Mouse (Mus musculus) midbrain, embryonic 11.5 days (tissue): ENCODE data around the gene Ncoa4. TPM values are rescaled to one million over a fixed set of nuclear protein-coding genes. Genes with fewer than 3 reads are reported as not detected.
"Not testable (repeated sequence)": the region's sequence is repeated elsewhere in the genome, so short reads cannot be mapped to it uniquely, and the experiment has no call there.

Source experiments
- ATAC-seq: fragments of 200-750 bp; cut with Nextera tagmentation; 2 replicates; pipeline ENCODE4 v1.8.0; 2017; ENCODE audit warnings: moderate TSS enrichment, moderate library complexity; ENCODE audit not compliant: low FRiP score
- DNase-seq: peaks from one replicate; pipeline ENCODE4 v3.0.0; 2015; ENCODE audit warnings: low spot score; ENCODE audit errors: missing footprints
- H3K27ac ChIP-seq: fragments of 300-500 bp; sonication (generic); 2 replicates; pipeline ENCODE4 v1.5.1; 2014; ENCODE audit warnings: low read depth, low read length
- H3K27me3 ChIP-seq: fragments of 300-500 bp; sonication (generic); 2 replicates; pipeline ENCODE4 v1.6.1; 2014; ENCODE audit warnings: mild to moderate bottlenecking, low read length, moderate library complexity, mixed read lengths; ENCODE audit not compliant: control insufficient read depth, insufficient read depth
- H3K36me3 ChIP-seq: fragments of 300-500 bp; sonication (generic); 2 replicates; pipeline ENCODE4 v1.6.1; 2014; ENCODE audit warnings: mild to moderate bottlenecking, low read length, moderate library complexity, mixed read lengths; ENCODE audit not compliant: control insufficient read depth, insufficient read depth
- H3K4me1 ChIP-seq: fragments of 300-500 bp; sonication (generic); 2 replicates; pipeline ENCODE4 v1.6.1; 2014; ENCODE audit warnings: low read length; ENCODE audit not compliant: control insufficient read depth, insufficient read depth
- H3K4me2 ChIP-seq: fragments of 300-500 bp; sonication (generic); 2 replicates; pipeline ENCODE4 v1.6.1; 2014; ENCODE audit warnings: mild to moderate bottlenecking, moderate library complexity
- H3K4me3 ChIP-seq: fragments of 300-500 bp; sonication (generic); 2 replicates; pipeline ENCODE4 v1.5.1; 2014; ENCODE audit warnings: low read depth, low read length
- H3K9ac ChIP-seq: fragments of 300-500 bp; sonication (generic); 2 replicates; pipeline ENCODE4 v1.6.1; 2014; ENCODE audit warnings: low read length
- H3K9me3 ChIP-seq: fragments of 300-500 bp; sonication (generic); 2 replicates; pipeline ENCODE4 v1.6.1; 2016; ENCODE audit warnings: low read length; ENCODE audit not compliant: control insufficient read depth
- WGBS: fragments of 180-500 bp; shearing (Covaris S2); extraction: QIAGEN DNeasy Blood & Tissue Kit; methylation state at CpG from one replicate; pipeline ENCODE4 v1.1.7; 2014; 5-methylcytosine and 5-hydroxymethylcytosine counted together
- polyA plus RNA-seq: library from polyadenylated mRNA; unstranded; fragments of >200 nt; fragmentation: Nextera tagmentation; extraction: Ambion mirVana; gene quantifications from 2 replicates; pipeline ENCODE4 v1.2.1, GENCODE M21; 2014

Gene Ncoa4
- polyA plus RNA-seq, 1 experiment from 2014 or later: 106 TPM

DNA sequence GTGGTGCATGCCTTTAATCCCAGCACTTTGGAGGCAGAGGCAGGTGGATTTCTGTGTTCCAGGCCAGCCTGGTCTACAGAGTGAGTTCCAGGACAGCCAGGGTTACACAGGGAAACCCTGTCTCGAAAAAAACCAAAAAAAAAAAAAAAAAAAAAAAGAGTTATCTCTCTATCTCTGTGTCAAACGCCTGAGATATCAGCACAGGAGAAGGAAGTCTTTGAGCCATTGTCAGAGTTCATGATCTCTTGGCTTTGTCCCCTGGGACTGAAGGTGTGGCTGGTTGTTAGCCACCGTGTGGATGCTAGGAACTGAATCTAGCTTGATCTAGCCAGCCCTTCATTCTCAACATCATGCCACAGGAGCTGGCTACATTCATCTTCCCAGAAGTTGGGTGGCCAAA, 23.2 kb upstream of the Ncoa4 start:
- H3K9ac ChIP-seq, DNase-seq, ATAC-seq, H3K27ac ChIP-seq, H3K4me2 ChIP-seq, H3K4me3 ChIP-seq, H3K27me3 ChIP-seq, H3K9me3 ChIP-seq, H3K4me1 ChIP-seq, H3K36me3 ChIP-seq: not testable (repeated sequence)
- whole genome bisulfite sequencing: 81% methylated on average over 3 of the region's 3 CpGs

DNA sequence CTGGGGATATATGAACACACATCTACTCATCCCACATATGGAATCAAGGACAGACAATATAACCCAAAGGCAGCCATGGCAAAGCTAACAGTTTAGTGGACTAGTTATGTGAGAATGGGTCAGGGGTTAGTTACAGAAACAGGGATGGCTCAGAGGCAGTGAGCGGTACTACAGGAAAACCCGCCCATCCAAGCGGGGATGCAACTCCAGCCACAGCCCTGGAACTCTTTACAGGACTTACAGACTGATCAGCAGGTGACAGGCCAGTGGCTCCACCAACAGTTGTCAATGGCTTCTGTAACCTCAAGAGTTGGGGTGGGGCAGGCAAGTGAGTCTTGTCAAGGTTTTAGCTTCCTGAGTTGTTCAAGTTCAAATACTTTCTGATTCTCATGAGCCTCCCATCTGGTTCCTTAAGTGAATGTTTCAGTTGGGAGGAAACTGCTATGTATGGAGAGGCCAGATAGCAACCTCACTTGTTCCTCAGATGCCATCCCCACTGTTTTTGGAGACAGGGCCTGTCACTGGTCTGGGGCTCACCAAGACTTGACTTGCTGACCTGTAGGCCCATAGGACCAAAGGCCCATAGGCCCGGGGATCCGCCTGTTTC, 19.2 kb upstream of the Ncoa4 start:
- Histone ChIP-seq H3K9me3 (no peaks in the 10 kb centered on the region), H3K4me2 (no peak overlapping the region), H3K27me3 (no peaks in the 10 kb centered on the region), H3K4me1 (no peaks in the 10 kb centered on the region), H3K27ac (no peak overlapping the region), H3K4me3 (no peak overlapping the region), H3K9ac (no peak overlapping the region), H3K36me3 (no peaks in the 10 kb centered on the region)
- DNase-seq (no peak), ATAC-seq (no peak)
- 79% methylated on average over 5 of the region's 5 CpGs for WGBS

DNA sequence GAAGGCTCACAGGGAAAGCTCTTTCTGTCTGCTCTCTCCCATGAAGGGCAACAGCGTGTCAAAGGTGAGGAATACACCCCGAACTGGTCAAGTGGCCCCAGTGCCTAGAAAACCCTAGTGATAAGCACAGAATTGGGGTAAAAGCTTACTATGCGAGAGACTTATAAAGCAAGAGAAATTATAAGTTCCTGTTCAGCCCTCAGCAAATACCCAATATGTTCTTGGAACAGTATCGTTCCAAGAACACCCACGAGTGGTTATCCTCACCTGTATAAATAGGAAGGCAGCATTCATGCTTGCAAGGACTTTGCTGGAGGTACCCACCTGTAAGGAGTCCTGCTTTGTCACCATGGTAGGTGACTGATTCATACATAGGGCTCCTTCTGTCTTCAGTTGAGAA, 17.9 kb upstream of the Ncoa4 start, which contains the start of gene Msmb:
TSS of gene Msmb (plus strand) at position 301 of the 400 bp plus-strand sequence.
- no peak within 1 kb of the TSS for H3K4me3 ChIP-seq
- H3K4me1 ChIP-seq: no peaks in the 10 kb centered on the region
- no peak within 1 kb of the TSS for H3K27ac ChIP-seq
- ATAC-seq: no peak
- H3K36me3 ChIP-seq: no peaks in the 10 kb centered on the region
- H3K4me2 ChIP-seq: no peak within 1 kb of the TSS
- H3K9ac ChIP-seq: no peak within 1 kb of the TSS
- DNase-seq: no peak
- WGBS: 91% methylated on average over 5 of the region's 5 CpGs
- no peaks in the 10 kb centered on the region for H3K9me3 ChIP-seq
- H3K27me3 ChIP-seq: no peaks in the 10 kb centered on the region

DNA sequence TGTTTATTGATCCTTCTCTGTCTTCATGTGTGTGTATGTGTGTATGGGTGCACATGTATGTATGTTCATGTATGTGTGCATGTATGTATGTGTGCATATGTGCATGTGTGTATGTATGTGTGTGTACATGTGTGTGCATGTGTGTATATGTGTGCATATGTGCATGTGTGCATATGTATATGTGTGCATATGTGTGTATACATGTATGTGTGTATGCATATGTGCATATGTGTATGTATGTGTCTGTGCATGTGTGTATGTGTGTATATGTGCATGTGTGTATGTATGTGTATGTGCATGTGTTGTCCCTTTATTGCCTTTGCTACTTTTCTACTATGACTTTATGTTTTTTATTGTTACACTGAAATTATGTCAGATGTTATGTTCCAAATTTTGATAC, 14.9 kb upstream of the Ncoa4 start:
- ATAC-seq: no peak
- no peaks in the 10 kb centered on the region for H3K36me3 ChIP-seq
- H3K4me3 ChIP-seq: no peak overlapping the region
- no peaks in the 10 kb centered on the region for H3K4me1 ChIP-seq
- no peak overlapping the region for H3K9ac ChIP-seq
- H3K4me2 ChIP-seq: no peak overlapping the region
- no peaks in the 10 kb centered on the region for H3K27me3 ChIP-seq
- DNase-seq: no peak
- H3K27ac ChIP-seq: no peak overlapping the region
- H3K9me3 ChIP-seq: peaks cover 3% of the 10 kb centered on the region; the same call in 1 of the 2 replicates

DNA sequence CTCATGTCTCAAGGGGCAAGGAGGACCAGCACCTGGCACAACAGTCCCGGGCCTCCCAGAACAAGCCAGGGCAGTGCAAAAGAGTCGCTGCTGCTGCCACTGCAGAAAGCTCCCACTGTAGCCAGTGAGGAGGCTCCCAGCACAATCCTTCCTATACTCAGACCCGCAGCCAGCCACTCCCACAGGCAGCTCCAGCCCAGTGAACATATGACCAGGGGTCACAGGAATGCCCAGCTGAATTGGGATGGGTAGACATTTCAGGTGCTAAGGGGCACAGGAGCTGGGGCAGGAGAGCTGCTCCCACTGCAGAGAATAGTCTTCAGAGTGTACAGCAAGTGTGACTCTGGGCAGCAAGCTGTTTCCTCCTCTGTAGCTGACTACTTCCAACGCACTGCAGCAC, 14.3 kb upstream of the Ncoa4 start:
- Histone ChIP-seq H3K27me3 (no peaks in the 10 kb centered on the region), H3K4me3 (no peak overlapping the region), H3K36me3 (no peaks in the 10 kb centered on the region), H3K27ac (no peak overlapping the region), H3K9ac (no peak overlapping the region), H3K4me1 (no peaks in the 10 kb centered on the region), H3K9me3 (peaks cover 3% of the 10 kb centered on the region; the same call in 1 of the 2 replicates), H3K4me2 (no peak overlapping the region)
- WGBS: 77% methylated on average over 4 of the region's 4 CpGs
- no peak for ATAC-seq
- DNase-seq: no peak

DNA sequence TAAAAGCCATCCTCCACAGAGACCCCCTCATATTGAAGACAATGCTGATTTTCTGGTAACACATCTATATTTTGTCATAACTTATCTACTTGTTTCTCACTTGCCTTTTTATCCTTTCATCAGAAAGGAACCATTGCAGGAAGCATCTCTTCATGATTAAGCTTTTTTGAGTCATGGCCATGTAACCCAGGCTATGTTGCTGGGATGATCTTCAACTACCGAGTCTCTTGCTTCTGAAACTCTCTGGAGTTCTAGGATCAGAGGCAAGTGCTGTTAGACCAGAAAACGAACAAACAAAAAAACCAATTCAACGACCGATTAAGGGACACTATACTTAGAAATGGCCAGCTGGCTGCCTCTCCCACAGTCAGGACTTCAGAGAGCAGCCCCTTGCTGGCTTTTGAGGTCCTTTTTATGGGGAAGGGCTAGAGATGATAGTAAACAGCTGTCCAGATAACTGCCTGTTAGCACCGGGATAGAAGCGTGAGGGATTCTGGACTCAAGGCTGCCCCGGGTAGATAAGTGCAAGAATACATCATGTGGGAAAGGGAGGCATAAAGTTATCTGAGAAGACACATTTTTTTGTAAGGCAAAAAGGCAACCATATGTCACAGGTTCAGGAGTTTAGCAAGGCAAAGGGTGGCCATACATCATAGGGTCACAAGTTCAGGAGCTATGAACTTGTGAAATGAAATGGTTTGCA, 13.7 kb upstream of the Ncoa4 start:
- ATAC-seq: no peak
- Histone ChIP-seq H3K9ac (no peak overlapping the region), H3K36me3 (no peaks in the 10 kb centered on the region), H3K4me1 (no peaks in the 10 kb centered on the region), H3K4me3 (no peak overlapping the region), H3K27me3 (no peaks in the 10 kb centered on the region), H3K9me3 (peaks cover 3% of the 10 kb centered on the region; the same call in 1 of the 2 replicates), H3K4me2 (no peak overlapping the region), H3K27ac (no peak overlapping the region)
- WGBS: 86% methylated on average over 7 of the region's 7 CpGs
- DNase-seq: no peak

DNA sequence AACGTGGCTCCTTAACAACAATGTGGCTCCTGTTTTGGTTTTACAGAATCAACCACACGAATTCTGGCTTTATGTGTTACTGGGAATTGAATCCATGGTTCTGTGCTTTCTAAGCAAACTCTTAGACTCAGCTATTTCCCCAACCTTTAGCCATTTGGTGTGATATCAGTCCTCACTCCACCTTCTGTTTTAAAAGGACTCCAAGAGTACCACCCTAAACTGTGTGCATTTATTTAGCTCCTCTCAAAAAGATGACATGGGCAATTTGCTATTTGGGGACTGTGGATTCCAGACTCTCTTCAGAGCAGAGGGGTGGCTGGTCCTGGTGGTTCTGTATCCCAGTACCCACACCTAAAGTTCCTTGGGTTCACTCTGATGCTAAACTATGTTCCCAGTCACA, 13.1 kb upstream of the Ncoa4 start:
- ATAC-seq: no peak
- no peaks in the 10 kb centered on the region for H3K4me1 ChIP-seq
- WGBS: 51% methylated on average over 2 of the region's 2 CpGs
- H3K27ac ChIP-seq: no peak overlapping the region
- no peak for DNase-seq
- H3K4me3 ChIP-seq: no peak overlapping the region
- H3K9me3 ChIP-seq: peaks cover 3% of the 10 kb centered on the region; the same call in 1 of the 2 replicates
- H3K9ac ChIP-seq: no peak overlapping the region
- H3K4me2 ChIP-seq: no peak overlapping the region
- no peaks in the 10 kb centered on the region for H3K36me3 ChIP-seq
- H3K27me3 ChIP-seq: no peaks in the 10 kb centered on the region

DNA sequence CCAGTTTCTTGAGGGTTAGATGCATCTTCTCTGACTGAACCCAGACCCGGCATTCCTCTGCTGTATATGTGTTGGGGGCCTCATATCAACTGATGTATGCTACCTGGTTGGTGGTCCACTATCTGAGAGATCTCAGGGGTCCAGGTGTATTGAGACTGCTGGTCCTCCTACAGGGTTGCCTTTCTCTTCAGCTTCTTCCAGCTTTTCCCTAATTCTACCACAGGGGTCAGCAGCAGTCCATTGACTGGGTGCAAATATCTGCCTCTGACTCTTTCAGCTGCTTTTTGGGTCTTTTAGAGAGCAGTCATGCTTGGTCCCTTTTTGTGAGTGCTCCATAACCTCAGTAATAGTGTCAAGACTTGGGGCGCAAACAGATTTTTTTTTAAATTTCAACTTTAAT, 8.8 kb upstream of the Ncoa4 start:
- ATAC-seq: no peak
- H3K9ac ChIP-seq: no peak overlapping the region
- no peak overlapping the region for H3K4me3 ChIP-seq
- no peaks in the 10 kb centered on the region for H3K27me3 ChIP-seq
- H3K36me3 ChIP-seq: no peaks in the 10 kb centered on the region
- WGBS: 86% methylated on average over 2 of the region's 2 CpGs
- DNase-seq: no peak
- H3K9me3 ChIP-seq: peaks cover 3% of the 10 kb centered on the region; the same call in 1 of the 2 replicates
- no peak overlapping the region for H3K27ac ChIP-seq
- no peaks in the 10 kb centered on the region for H3K4me1 ChIP-seq
- H3K4me2 ChIP-seq: no peak overlapping the region

DNA sequence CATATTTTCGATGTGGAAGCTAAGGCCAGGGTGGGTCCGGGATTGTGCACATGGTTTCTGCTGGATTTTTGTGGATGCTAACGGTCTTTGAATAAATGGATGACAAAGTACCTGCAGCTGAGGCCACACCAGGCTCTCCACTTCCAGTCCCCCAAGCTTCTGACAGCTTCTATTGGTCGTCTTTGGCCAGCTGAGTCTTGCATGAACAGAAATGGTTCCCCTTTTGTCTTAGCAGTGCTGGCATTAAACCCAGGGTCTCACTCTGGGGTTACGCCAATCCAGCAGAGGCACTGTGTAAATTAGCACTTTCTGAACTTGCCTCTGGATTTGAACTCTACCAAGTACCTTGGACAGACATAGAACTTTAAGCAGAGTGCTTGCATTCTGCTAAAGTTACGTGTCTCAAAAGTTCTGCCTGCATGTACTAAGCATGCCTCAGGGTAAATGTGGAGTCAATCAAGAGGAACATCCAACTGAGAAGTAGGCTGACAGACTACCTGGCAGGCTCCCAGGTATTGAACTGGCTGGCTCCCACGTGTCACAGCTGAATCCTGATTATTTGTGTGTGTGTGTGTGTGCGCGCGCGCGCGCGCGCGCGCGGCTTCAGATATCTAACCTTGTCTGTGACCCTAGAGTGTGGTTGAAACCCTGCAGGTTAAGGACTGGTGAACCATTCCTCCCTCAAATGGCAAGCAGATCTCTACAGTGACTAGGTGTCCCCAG, 7.3 kb upstream of the Ncoa4 start:
- H3K9ac ChIP-seq: no peak overlapping the region
- H3K27me3 ChIP-seq: no peaks in the 10 kb centered on the region
- no peak for ATAC-seq
- H3K4me1 ChIP-seq: no peaks in the 10 kb centered on the region
- peaks cover 3% of the 10 kb centered on the region; the same call in 1 of the 2 replicates for H3K9me3 ChIP-seq
- no peak overlapping the region for H3K4me2 ChIP-seq
- DNase-seq: no peak
- H3K27ac ChIP-seq: no peak overlapping the region
- no peak overlapping the region for H3K4me3 ChIP-seq
- no peaks in the 10 kb centered on the region for H3K36me3 ChIP-seq
- WGBS: 92% methylated on average over 18 of the region's 18 CpGs
